Mouse (Mus musculus) embryonic fibroblast, embryonic 13.5 days (primary cell): ENCODE data around the gene Fstl5. TPM values are rescaled to one million over a fixed set of nuclear protein-coding genes. Genes with fewer than 3 reads are reported as not detected.

Experiments used
- H3K27ac ChIP-seq: 2 replicates; pipeline ENCODE4 v1.5.1; 2012; ENCODE audit warnings: low read length, control low read depth, inconsistent platforms; ENCODE audit not compliant: insufficient read depth
- H3K4me1 ChIP-seq: 2 replicates; pipeline ENCODE4 v1.6.1; 2011; ENCODE audit warnings: low read length; ENCODE audit not compliant: control insufficient read depth, insufficient read depth
- H3K4me3 ChIP-seq: 2 replicates; pipeline ENCODE4 v1.5.1; 2011; ENCODE audit warnings: mild to moderate bottlenecking, control low read depth, low read length; ENCODE audit not compliant: insufficient read depth
- CTCF ChIP-seq: IDR thresholded peaks from 2 replicates; pipeline ENCODE4 v1.5.1; 2011; ENCODE audit warnings: mild to moderate bottlenecking, control low read depth, low read length, moderate library complexity, borderline replicate concordance; ENCODE audit not compliant: insufficient read depth
- POLR2A ChIP-seq: IDR thresholded peaks from 2 replicates; pipeline ENCODE4 v1.6.1; 2011; ENCODE audit warnings: low read depth, mild to moderate bottlenecking, control low read depth, low read length, moderate library complexity
- polyA plus RNA-seq: library from polyadenylated mRNA; stranded (reverse); fragments of >200 nt; gene quantifications from 2 replicates; pipeline ENCODE4 v1.2.4, GENCODE M21; 2011; ENCODE audit warnings: low read depth; ENCODE audit not compliant: missing spikeins, insufficient read length

Fstl5 gene
- not detected in 2 replicates for polyA plus RNA-seq

- Histone ChIP-seq H3K4me3 (peak within 1 kb of the TSS; percentile 8; the same call in 1 of the 2 replicates), H3K4me1 (no peaks in the 10 kb centered on the region), H3K27ac (no peak within 1 kb of the TSS)
- no peak for TF ChIP-seq CTCF
- no peak for TF ChIP-seq POLR2A
Observed at GRCm38 (mm10) chr3:76074060-76074707, at the start of gene Fstl5. Gene Fstl5 (plus strand): TSS chr3:76074270.

GRCm38 (mm10) chr3:76025523-76025922, 48.5 kb upstream of the Fstl5 start:
- no peak overlapping the region for H3K27ac ChIP-seq
- H3K4me1 ChIP-seq: no peaks in the 10 kb centered on the region
- no peak overlapping the region for H3K4me3 ChIP-seq
- TF ChIP-seq POLR2A: no peak
- no peak for TF ChIP-seq CTCF

GRCm38 (mm10) chr3:76051124-76051523, 22.9 kb upstream of the Fstl5 start:
- Histone ChIP-seq H3K4me3 (no peak overlapping the region), H3K4me1 (no peaks in the 10 kb centered on the region), H3K27ac (no peak overlapping the region)
- TF ChIP-seq CTCF (no peak), POLR2A (no peak)

GRCm38 (mm10) chr3:76061996-76062395, 12.1 kb upstream of the Fstl5 start:
- H3K4me1 ChIP-seq: no peaks in the 10 kb centered on the region
- TF ChIP-seq POLR2A (no peak), CTCF (no peak)
- no peak overlapping the region for H3K27ac ChIP-seq
- no peak overlapping the region for H3K4me3 ChIP-seq

- TF ChIP-seq CTCF: no peak
- TF ChIP-seq POLR2A: no peak
- no peak overlapping the region for H3K27ac ChIP-seq
- H3K4me1 ChIP-seq: no peaks in the 10 kb centered on the region
- no peak overlapping the region for H3K4me3 ChIP-seq
Observed at GRCm38 (mm10) chr3:76067920-76068319, 6.2 kb upstream of the Fstl5 start.

- no peaks in the 10 kb centered on the region for H3K4me1 ChIP-seq
- H3K4me3 ChIP-seq: no peak overlapping the region
- TF ChIP-seq CTCF: no peak
- TF ChIP-seq POLR2A: no peak
- H3K27ac ChIP-seq: no peak overlapping the region
Observed at GRCm38 (mm10) chr3:76072826-76073225, 1.2 kb upstream of the Fstl5 start.

- Histone ChIP-seq H3K27ac (no peak overlapping the region), H3K4me1 (no peaks in the 10 kb centered on the region), H3K4me3 (no peak overlapping the region)
- TF ChIP-seq POLR2A (no peak), CTCF (no peak)
Observed at GRCm38 (mm10) chr3:76140445-76140844, 66.4 kb downstream of the Fstl5 start.

- Histone ChIP-seq H3K4me1 (no peaks in the 10 kb centered on the region), H3K4me3 (no peak overlapping the region), H3K27ac (no peak overlapping the region)
- TF ChIP-seq POLR2A (no peak), CTCF (no peak)
Observed at GRCm38 (mm10) chr3:76147846-76148245, 73.8 kb downstream of the Fstl5 start.

GRCm38 (mm10) chr3:76238834-76239233, 164.8 kb downstream of the Fstl5 start:
- no peaks in the 10 kb centered on the region for H3K4me1 ChIP-seq
- TF ChIP-seq CTCF (no peak), POLR2A (no peak)

GRCm38 (mm10) chr3:76251385-76251784, 177.3 kb downstream of the Fstl5 start:
- no peaks in the 10 kb centered on the region for H3K4me1 ChIP-seq
- TF ChIP-seq POLR2A: no peak
- TF ChIP-seq CTCF: no peak

More at GRCm38 (mm10) chr3:76238834-76239233, 164.8 kb downstream of the Fstl5 start:
- Histone ChIP-seq H3K4me3 (no peak overlapping the region), H3K27ac (no peak overlapping the region)

More at GRCm38 (mm10) chr3:76251385-76251784, 177.3 kb downstream of the Fstl5 start:
- Histone ChIP-seq H3K27ac (no peak overlapping the region), H3K4me3 (no peak overlapping the region)
